Mouse (Mus musculus): ENCODE data around the gene Fars2.

DNA sequence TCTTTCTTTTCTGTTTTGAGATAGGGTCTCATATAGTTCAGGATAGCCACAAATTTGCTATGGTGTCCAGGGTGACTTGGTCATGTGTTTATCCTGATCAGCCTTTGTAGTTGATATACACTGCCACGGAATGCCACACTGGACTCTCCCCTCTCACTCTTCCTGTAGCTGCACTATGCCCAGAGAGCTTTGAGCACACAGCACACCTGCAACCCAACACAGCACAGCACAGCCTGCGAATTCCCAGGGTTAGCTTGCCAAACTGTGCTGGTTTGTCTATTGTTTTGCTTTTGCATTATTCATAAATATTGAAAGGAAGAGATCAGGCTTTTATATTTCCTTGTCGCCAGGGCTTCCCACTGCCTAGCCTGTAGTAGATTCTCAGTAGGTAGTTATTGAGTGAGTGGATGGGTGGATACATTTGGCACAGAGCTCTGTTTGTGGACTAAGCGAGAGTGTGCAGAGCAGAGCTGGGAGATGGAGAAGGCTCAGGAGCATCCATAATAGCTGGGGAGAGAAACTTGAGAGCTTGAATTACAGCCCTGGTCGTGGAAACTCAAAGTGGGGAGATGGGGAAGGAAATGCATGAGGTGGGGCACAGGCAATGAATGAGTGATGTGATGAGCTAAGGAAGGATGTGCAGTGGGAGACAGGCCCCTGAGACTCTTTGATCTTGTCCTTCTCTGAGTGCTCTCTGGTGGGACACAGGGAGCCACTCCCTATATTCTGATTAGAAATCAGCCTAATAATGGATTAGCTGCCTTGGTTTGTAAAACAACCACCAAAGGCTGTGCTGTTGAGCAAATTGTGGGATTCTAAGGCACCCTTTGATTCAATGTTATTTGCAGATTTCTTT lies 146.3 kb downstream of the Fars2 start:
- TF ChIP-seq CTCF (IDR thresholded peaks at IDR 0.05; ENCODE audit: control insufficient read depth, insufficient read depth, insufficient replicate concordance, low read depth, low read length) (no peak), POLR2A (IDR thresholded peaks at IDR 0.05; ENCODE audit: control insufficient read depth, low read depth, low read length) (no peak)

Data from testis, adult 2 months (tissue).